16 mouse cellular contexts compared by ENCODE assay signal in the genomic region with DNA sequence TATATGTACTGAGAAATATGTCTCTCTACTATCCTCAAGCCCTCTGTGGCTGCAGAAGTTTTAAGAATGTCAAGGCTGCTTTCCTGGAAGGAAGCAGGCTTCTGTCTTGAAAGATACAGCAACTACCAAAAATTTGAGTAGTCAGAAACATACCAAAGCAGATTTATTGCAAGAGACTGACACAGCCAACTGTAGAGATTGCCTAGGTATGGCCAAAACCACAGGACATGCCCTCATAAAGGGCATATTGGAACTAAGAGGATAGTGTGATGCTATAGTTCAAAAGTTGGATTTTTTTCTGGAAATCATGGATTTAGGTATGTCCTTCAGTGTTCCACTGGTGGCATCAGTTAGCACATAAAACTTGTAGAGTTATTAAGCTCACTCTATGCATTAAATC.
"Had no signal": no experiment of that assay in that cellular context is flagged by ENCODE, and none has a peak within 500 bp of the region (broad histone marks: within the 10 kb centered on the region; RNA-seq: fewer than 3 reads in every experiment).

No protein-coding gene starts in this region.

- H3K9me3 ChIP-seq: neural tube, embryonic 12.5 days; neural tube, embryonic 13.5 days; neural tube, embryonic 15.5 days; stomach, embryonic 15.5 days had no signal

- H3K36me3 ChIP-seq: neural tube, embryonic 12.5 days; neural tube, embryonic 13.5 days; neural tube, embryonic 15.5 days; stomach, embryonic 15.5 days had no signal

- H3K4me3 ChIP-seq: neural tube, embryonic 12.5 days; neural tube, embryonic 13.5 days; neural tube, embryonic 15.5 days; stomach, embryonic 15.5 days had no signal

- H3K27me3 ChIP-seq: neural tube, embryonic 12.5 days; neural tube, embryonic 13.5 days; neural tube, embryonic 15.5 days; stomach, embryonic 15.5 days had no signal

- H3K27ac ChIP-seq: neural tube, embryonic 12.5 days; neural tube, embryonic 13.5 days; neural tube, embryonic 15.5 days; stomach, embryonic 15.5 days; stomach, postnatal 0 days had no signal

- H3K4me1 ChIP-seq: neural tube, embryonic 12.5 days; neural tube, embryonic 13.5 days; neural tube, embryonic 15.5 days; stomach, embryonic 15.5 days had no signal

- DNase-seq: retina, postnatal 1 day; right cerebral cortex, adult 18-20 months; right cerebral cortex, postnatal 14 days; right cerebral cortex, postnatal 25 days; right cerebral cortex, postnatal 4 days; spleen, adult 18-20 months; thymus, adult 18-20 months; thymus, adult 2 months; thymus, postnatal 25 days; thymus, postnatal 36 days; thymus, postnatal 4 days had no signal

- H3K4me2 ChIP-seq: neural tube, embryonic 12.5 days; neural tube, embryonic 13.5 days; neural tube, embryonic 15.5 days; stomach, embryonic 15.5 days had no signal
